ENCODE assay signal across 9 mouse cellular contexts in genomic region chr11:119209371-119210025, GRCm38 (mm10). TPM values are rescaled to one million over a fixed set of nuclear protein-coding genes. Genes with fewer than 3 reads are reported as not detected.
DNase-seq lines count a peak whose midpoint lies in the region; ATAC-seq lines count a peak whose summit lies in the region.
"Had no signal": no experiment of that assay in that cellular context is flagged by ENCODE, and none has a peak within 500 bp of the region (broad histone marks: within the 10 kb centered on the region; RNA-seq: fewer than 3 reads in every experiment).

No protein-coding gene starts in this region.

- peaks cover 25% of the 10 kb centered on the region; the same call in 1 of the 2 replicates for H3K36me3 ChIP-seq in heart, embryonic 15.5 days

- H3K4me3 ChIP-seq in heart, embryonic 15.5 days, result no peak overlapping the region

- H3K27me3 ChIP-seq in heart, embryonic 15.5 days, result no peaks in the 10 kb centered on the region

- DNase-seq in adrenal gland, postnatal 10 days, result peak; percentile 74
- no peak for DNase-seq in adrenal gland, adult 8-10 months
- peak; percentile 73 to 74 for DNase-seq in right cerebral cortex, postnatal 10 days (ENCODE audit: low spot score in 2 of 2)
- no peak for DNase-seq in right cerebral cortex, postnatal 25 days
- peak; percentile 79 to 89 for DNase-seq in lung, postnatal 4 days
- no peak for DNase-seq in c-Kit-positive CD71-positive TER-119-positive erythroid progenitor cells, embryonic 14.5 days (ENCODE audit: low spot score)
- no peak for DNase-seq in thymus, adult 18-20 months

- no peak overlapping the region for H3K4me2 ChIP-seq in heart, embryonic 15.5 days

- peaks cover 52% of the 10 kb centered on the region for H3K4me1 ChIP-seq in heart, embryonic 15.5 days (replicated peaks)

- ATAC-seq in heart, embryonic 15.5 days (replicated peaks; ENCODE audit: insufficient number of reproducible peaks, insufficient read depth, low FRiP score, low read depth), result peak; percentile 25; the same call in 1 of the 2 replicates

- 0 out of 2 replicates have a peak overlapping the region, but pooled peaks have one; percentile 25 for H3K27ac ChIP-seq in heart, embryonic 15.5 days
- H3K27ac ChIP-seq: liver, embryonic 14.5 days had no signal

- WGBS in heart, embryonic 15.5 days, result 61% methylated on average over 10 of the region's 10 CpGs

- H3K9ac ChIP-seq in heart, embryonic 15.5 days, result no peak overlapping the region
- H3K9ac ChIP-seq: liver, embryonic 14.5 days had no signal

- no peaks in the 10 kb centered on the region for H3K9me3 ChIP-seq in heart, embryonic 15.5 days (replicated peaks)

RNA-seq across cellular contexts. Expression of gene Tbc1d16, which starts 18.8 kb away (rescaled TPM):
- total RNA-seq in adrenal gland, postnatal 10 days (2021), result 10 to 100 TPM; 19.1 to 21.8 TPM
- total RNA-seq in adrenal gland, adult 8-10 months (2022), result 10 to 100 TPM; 17.1 to 26.4 (median 22.0) TPM
- 16.1 and 19.7 TPM in 2 replicates for polyA plus RNA-seq in heart, embryonic 15.5 days (2015; fragmentation: Nextera tagmentation; extraction: Ambion mirVana)

RNA-seq across cellular contexts. Expression of gene Ccdc40, which starts 18.9 kb away (rescaled TPM):
- total RNA-seq in adrenal gland, postnatal 10 days (2021), result 1 to 10 TPM in 1 of 2 experiments, under 1 TPM in 1; 0.85 to 1.4 TPM
- 1 to 10 TPM in 2 of 4 experiments, under 1 TPM in 2; 0.73 to 1.9 (median 1.3) TPM for total RNA-seq in adrenal gland, adult 8-10 months (2022)
- polyA plus RNA-seq in heart, embryonic 15.5 days (2015; fragmentation: Nextera tagmentation; extraction: Ambion mirVana), result 1.3 and 2.5 TPM in 2 replicates

RNA-seq across cellular contexts. Expression of gene Gaa, which starts 58.2 kb away (rescaled TPM):
- total RNA-seq in adrenal gland, postnatal 10 days (2021), result 10 to 100 TPM; 78.0 to 81.5 TPM
- 100 to 1,000 TPM; 128 to 162 (median 139) TPM for total RNA-seq in adrenal gland, adult 8-10 months (2022)
- polyA plus RNA-seq in heart, embryonic 15.5 days (2015; fragmentation: Nextera tagmentation; extraction: Ambion mirVana), result 74.7 and 97.9 TPM in 2 replicates

Comparison
In these comparisons a context has a peak if more than half of its experiments do, and no peak if none do; other contexts are left out.
1. DNase-seq: peak in adrenal gland, postnatal 10 days (single experiment), right cerebral cortex, postnatal 10 days (2 of 2) and lung, postnatal 4 days (2 of 2); none in adrenal gland, adult 8-10 months (single experiment), right cerebral cortex, postnatal 25 days (single experiment), c-Kit-positive CD71-positive TER-119-positive erythroid progenitor cells, embryonic 14.5 days (single experiment) and thymus, adult 18-20 months (0 of 2).